Mouse (Mus musculus) intestine, embryonic 14.5 days (tissue): ENCODE measurements around the gene Mlst8. TPM values are rescaled to one million over a fixed set of nuclear protein-coding genes. Genes with fewer than 3 reads are reported as not detected.

Experiments used
- ATAC-seq: fragments of 200-750 bp; cut with Nextera tagmentation; replicated peaks from 2 replicates; pipeline ENCODE4 v1.8.0; 2017; ENCODE audit warnings: low read depth, moderate number of reproducible peaks, moderate TSS enrichment, moderate library complexity; ENCODE audit not compliant: low FRiP score, low TSS enrichment
- DNase-seq: peaks from one replicate; pipeline ENCODE4 v3.0.0-alpha.2; 2018; ENCODE audit warnings: low spot score
- H3K27ac ChIP-seq: fragments of 300-500 bp; sonication (generic); 2 replicates; pipeline ENCODE4 v1.5.1; 2014; ENCODE audit warnings: low read depth, mild to moderate bottlenecking, control low read depth
- H3K27me3 ChIP-seq: fragments of 300-500 bp; sonication (generic); replicated peaks from 2 replicates; pipeline ENCODE4 v1.6.1; 2014; ENCODE audit warnings: low read length, control low read depth; ENCODE audit not compliant: control insufficient read depth, insufficient read depth
- H3K36me3 ChIP-seq: fragments of 300-500 bp; sonication (generic); 2 replicates; pipeline ENCODE4 v1.6.1; 2014; ENCODE audit warnings: low read length, control low read depth; ENCODE audit not compliant: control insufficient read depth, insufficient read depth
- H3K4me1 ChIP-seq: fragments of 300-500 bp; sonication (generic); replicated peaks from 2 replicates; pipeline ENCODE4 v1.6.1; 2014; ENCODE audit warnings: low read length, control low read depth, mixed read lengths; ENCODE audit not compliant: control insufficient read depth, insufficient read depth
- H3K4me2 ChIP-seq: fragments of 300-500 bp; sonication (generic); 2 replicates; pipeline ENCODE4 v1.6.1; 2014; ENCODE audit warnings: low read length
- H3K4me3 ChIP-seq: fragments of 300-500 bp; sonication (generic); 2 replicates; pipeline ENCODE4 v1.5.1; 2014; ENCODE audit warnings: low read depth, low read length, control low read depth, mixed read lengths
- H3K9ac ChIP-seq: fragments of 300-500 bp; sonication (generic); 2 replicates; pipeline ENCODE4 v1.6.1; 2014; ENCODE audit warnings: mild to moderate bottlenecking, low read length
- H3K9me3 ChIP-seq: fragments of 300-500 bp; sonication (generic); 2 replicates; pipeline ENCODE4 v1.6.1; 2016; ENCODE audit warnings: low read length, control low read depth; ENCODE audit not compliant: control insufficient read depth
- WGBS: fragments of 180-500 bp; shearing (Covaris S2); extraction: QIAGEN DNeasy Blood & Tissue Kit; methylation state at CpG from one replicate; pipeline ENCODE4 v1.1.7; 2014; 5-methylcytosine and 5-hydroxymethylcytosine counted together
- polyA plus RNA-seq: library from polyadenylated mRNA; unstranded; fragments of >200 nt; fragmentation: Nextera tagmentation; extraction: Ambion mirVana; gene quantifications from 2 replicates; pipeline ENCODE4 v1.2.1, GENCODE M21; 2014

The Mlst8 gene
- 32.3 and 32.7 TPM in 2 replicates for polyA plus RNA-seq

GRCm38 (mm10) chr17:24478663-24479380, at the start of gene Mlst8:
Mlst8 (minus strand) TSS chr17:24479078.
- H3K4me1 ChIP-seq: peaks cover 14% of the 10 kb centered on the region; the same call in 1 of the 2 replicates
- peak within 1 kb of the TSS; percentile 93 for H3K27ac ChIP-seq
- WGBS: under 1% methylated on average over 48 of the region's 48 CpGs
- H3K9ac ChIP-seq: peak within 1 kb of the TSS; percentile 84
- peak; percentile 98 for DNase-seq
- peak within 1 kb of the TSS; percentile 72 for H3K4me2 ChIP-seq
- H3K27me3 ChIP-seq: no peaks in the 10 kb centered on the region
- H3K36me3 ChIP-seq: peaks cover 37% of the 10 kb centered on the region
- H3K9me3 ChIP-seq: no peaks in the 10 kb centered on the region
- ATAC-seq: peak; percentile 94
- H3K4me3 ChIP-seq: peak within 1 kb of the TSS; percentile 93

- WGBS: under 1% methylated on average over 8 of the region's 8 CpGs
- no peaks in the 10 kb centered on the region for H3K27me3 ChIP-seq
- ATAC-seq (no peak), DNase-seq (no peak)
- H3K9me3 ChIP-seq: no peaks in the 10 kb centered on the region
- peaks cover 28% of the 10 kb centered on the region for H3K36me3 ChIP-seq
- peaks cover 41% of the 10 kb centered on the region for H3K4me1 ChIP-seq
- H3K4me2 ChIP-seq: peak overlapping the region; percentile 97
- H3K27ac ChIP-seq: peak overlapping the region; percentile 74
- peak overlapping the region; percentile 87 for H3K4me3 ChIP-seq
- H3K9ac ChIP-seq: peak overlapping the region; percentile 93
Observed at GRCm38 (mm10) chr17:24528560-24528918, 49.7 kb upstream of the Mlst8 start.

- ATAC-seq: peak; percentile 95
- H3K9ac ChIP-seq: peak within 1 kb of the TSS; percentile 93
- no peaks in the 10 kb centered on the region for H3K27me3 ChIP-seq
- H3K4me1 ChIP-seq: peaks cover 37% of the 10 kb centered on the region
- peak; percentile 91 for DNase-seq
- H3K4me3 ChIP-seq: peak within 1 kb of the TSS; percentile 87
- H3K27ac ChIP-seq: peak within 1 kb of the TSS; percentile 80
- H3K36me3 ChIP-seq: peaks cover 28% of the 10 kb centered on the region
- H3K4me2 ChIP-seq: peak within 1 kb of the TSS; percentile 97
- H3K9me3 ChIP-seq: no peaks in the 10 kb centered on the region
- WGBS: under 1% methylated on average over 40 of the region's 40 CpGs
Observed at GRCm38 (mm10) chr17:24527723-24528559, 49.1 kb upstream of the Mlst8 start, which contains the start of gene Traf7. Traf7 (minus strand) TSS chr17:24527938.

GRCm38 (mm10) chr17:24527315-24527714, 48.4 kb upstream of the Mlst8 start:
- Histone ChIP-seq H3K9me3 (no peaks in the 10 kb centered on the region), H3K27me3 (no peaks in the 10 kb centered on the region), H3K27ac (peak overlapping the region; percentile 80), H3K9ac (peak overlapping the region; percentile 79), H3K4me2 (peak overlapping the region; percentile 82), H3K36me3 (peaks cover 28% of the 10 kb centered on the region), H3K4me3 (peak overlapping the region; percentile 87), H3K4me1 (peaks cover 34% of the 10 kb centered on the region)
- no peak for DNase-seq
- no peak; the same call in 1 of the 2 replicates for ATAC-seq
- WGBS: under 1% methylated on average over 19 of the region's 19 CpGs

- no peaks in the 10 kb centered on the region for H3K27me3 ChIP-seq
- H3K4me3 ChIP-seq: no peak overlapping the region
- ATAC-seq: no peak
- peak overlapping the region; percentile 1; the same call in 1 of the 2 replicates for H3K9ac ChIP-seq
- no peak overlapping the region for H3K4me2 ChIP-seq
- no peaks in the 10 kb centered on the region for H3K9me3 ChIP-seq
- peaks cover 16% of the 10 kb centered on the region for H3K36me3 ChIP-seq
- H3K27ac ChIP-seq: no peak overlapping the region
- H3K4me1 ChIP-seq: peaks cover 25% of the 10 kb centered on the region
- 60% methylated on average over 2 of the region's 2 CpGs for WGBS
- no peak for DNase-seq
Observed at GRCm38 (mm10) chr17:24524734-24525133, 45.9 kb upstream of the Mlst8 start.

- no peak overlapping the region for H3K4me3 ChIP-seq
- no peak overlapping the region for H3K9ac ChIP-seq
- no peak overlapping the region for H3K27ac ChIP-seq
- no peaks in the 10 kb centered on the region for H3K9me3 ChIP-seq
- ATAC-seq (no peak), DNase-seq (no peak)
- 72% methylated on average over 4 of the region's 4 CpGs for WGBS
- H3K4me1 ChIP-seq: peaks cover 3% of the 10 kb centered on the region; the same call in 1 of the 2 replicates
- peaks cover 44% of the 10 kb centered on the region for H3K36me3 ChIP-seq
- H3K4me2 ChIP-seq: no peak overlapping the region
- H3K27me3 ChIP-seq: no peaks in the 10 kb centered on the region
Observed at GRCm38 (mm10) chr17:24520450-24520849, 41.6 kb upstream of the Mlst8 start.

GRCm38 (mm10) chr17:24514270-24515257, 35.7 kb upstream of the Mlst8 start:
- H3K4me2 ChIP-seq: no peak overlapping the region
- no peaks in the 10 kb centered on the region for H3K27me3 ChIP-seq
- WGBS: 86% methylated on average over 24 of the region's 24 CpGs
- ATAC-seq (no peak; the same call in 1 of the 2 replicates), DNase-seq (no peak)
- H3K9ac ChIP-seq: no peak overlapping the region
- peak overlapping the region; percentile 47; the same call in 1 of the 2 replicates for H3K27ac ChIP-seq
- H3K9me3 ChIP-seq: no peaks in the 10 kb centered on the region
- peaks cover 90% of the 10 kb centered on the region for H3K36me3 ChIP-seq
- H3K4me3 ChIP-seq: no peak overlapping the region
- no peaks in the 10 kb centered on the region for H3K4me1 ChIP-seq

- ATAC-seq (peak; percentile 57; the same call in 1 of the 2 replicates), DNase-seq (peak; percentile 75)
- Histone ChIP-seq H3K27me3 (no peaks in the 10 kb centered on the region), H3K27ac (no peak overlapping the region), H3K4me1 (no peaks in the 10 kb centered on the region), H3K4me2 (no peak overlapping the region), H3K4me3 (no peak overlapping the region), H3K9ac (no peak overlapping the region), H3K36me3 (peaks cover 93% of the 10 kb centered on the region), H3K9me3 (no peaks in the 10 kb centered on the region)
- WGBS: 50% methylated on average over 5 of the region's 5 CpGs
Observed at GRCm38 (mm10) chr17:24513609-24514008, 34.7 kb upstream of the Mlst8 start.
